Mouse (Mus musculus): Measurements from ENCODE around the gene Prim1.
"Not testable (repeated sequence)": the region's sequence is repeated elsewhere in the genome, so short reads cannot be mapped to it uniquely, and the experiment has no call there.

DNA sequence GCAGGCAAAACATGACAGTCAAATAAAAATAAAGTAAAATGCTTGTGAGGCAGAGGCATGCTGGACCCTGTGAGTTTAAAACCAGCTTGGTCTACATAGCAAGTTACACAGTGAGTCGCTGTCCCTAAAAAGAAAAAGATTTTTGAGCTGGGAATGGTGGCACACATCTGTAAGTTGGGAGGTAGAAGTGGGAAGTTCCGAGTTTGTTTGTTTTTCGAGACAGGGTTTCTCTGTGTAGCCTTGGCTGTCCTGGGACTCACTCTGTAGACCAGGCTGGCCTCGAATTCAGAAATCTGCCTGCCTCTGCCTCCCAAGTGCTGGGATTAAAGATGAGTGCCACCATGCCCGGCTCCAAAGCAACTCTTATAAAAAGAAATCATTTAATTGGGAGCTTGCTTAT is 63.3 kb downstream of the Prim1 start:
- TF ChIP-seq CTCF, POLR2A (IDR thresholded peaks at IDR 0.05; ENCODE audit: extremely low read depth, insufficient read depth, low read length): not testable (repeated sequence)

Data from cortical plate, adult 2 months (tissue).